Mouse (Mus musculus) intestine, postnatal 0 days (tissue): ENCODE results near the gene Vps50. TPM values are rescaled to one million over a fixed set of nuclear protein-coding genes. Genes with fewer than 3 reads are reported as not detected.

ENCODE experiments used
- ATAC-seq: fragments of 200-750 bp; cut with Nextera tagmentation; 2 replicates; pipeline ENCODE4 v1.8.0; 2017; ENCODE audit warnings: mild to moderate bottlenecking, moderate TSS enrichment, moderate library complexity
- H3K27ac ChIP-seq: fragments of 300-500 bp; sonication (generic); 2 replicates; pipeline ENCODE4 v1.5.1; 2014; ENCODE audit warnings: mild to moderate bottlenecking, low read depth, low read length, moderate library complexity
- H3K27me3 ChIP-seq: fragments of 300-500 bp; sonication (generic); replicated peaks from 2 replicates; pipeline ENCODE4 v1.6.1; 2014; ENCODE audit warnings: low read length, mixed read lengths; ENCODE audit not compliant: control insufficient read depth, insufficient read depth
- H3K36me3 ChIP-seq: fragments of 300-500 bp; sonication (generic); 2 replicates; pipeline ENCODE4 v1.6.1; 2014; ENCODE audit warnings: mild to moderate bottlenecking, moderate library complexity; ENCODE audit not compliant: control insufficient read depth, insufficient read depth
- H3K4me1 ChIP-seq: fragments of 300-500 bp; sonication (generic); replicated peaks from 2 replicates; pipeline ENCODE4 v1.6.1; 2014; ENCODE audit warnings: antibody characterized with exemption, low read length, mixed read lengths; ENCODE audit not compliant: control insufficient read depth, insufficient read depth
- H3K4me2 ChIP-seq: fragments of 300-500 bp; sonication (generic); replicated peaks from 2 replicates; pipeline ENCODE4 v1.6.1; 2014; ENCODE audit warnings: low read depth, mild to moderate bottlenecking, moderate library complexity
- H3K4me3 ChIP-seq: fragments of 300-500 bp; sonication (generic); 2 replicates; pipeline ENCODE4 v1.5.1; 2014; ENCODE audit warnings: low read depth, low read length
- H3K9ac ChIP-seq: fragments of 300-500 bp; sonication (generic); 2 replicates; pipeline ENCODE4 v1.6.1; 2014; ENCODE audit warnings: mild to moderate bottlenecking, low read depth, low read length
- H3K9me3 ChIP-seq: fragments of 300-500 bp; sonication (generic); 2 replicates; pipeline ENCODE4 v1.6.1; 2016; ENCODE audit warnings: mixed run types; ENCODE audit not compliant: control insufficient read depth
- CTCF ChIP-seq: sonication (generic); IDR thresholded peaks from 2 replicates; pipeline ENCODE4 v1.5.1; 2016; ENCODE audit warnings: low read depth, mild to moderate bottlenecking, control low read depth, antibody characterized with exemption, moderate library complexity
- WGBS: fragments of 180-500 bp; shearing (Covaris S2); extraction: QIAGEN DNeasy Blood & Tissue Kit; methylation state at CpG from one replicate; pipeline ENCODE4 v1.1.7; 2014; 5-methylcytosine and 5-hydroxymethylcytosine counted together
- polyA plus RNA-seq: library from polyadenylated mRNA; unstranded; fragments of >200 nt; fragmentation: Nextera tagmentation; extraction: Ambion mirVana; gene quantifications from 2 replicates; pipeline ENCODE4 v1.2.1, GENCODE M21; 2015

Vps50 gene
- polyA plus RNA-seq, 1 experiment from 2014 or later = 19.9 TPM

GRCm38 (mm10) chr6:3470706-3471105, 27.5 kb upstream of the Vps50 start:
- no peak overlapping the region for H3K4me3 ChIP-seq
- peak; percentile 65 for ATAC-seq
- 19% methylated on average over 2 of the region's 2 CpGs for WGBS
- no peaks in the 10 kb centered on the region for H3K4me1 ChIP-seq
- H3K36me3 ChIP-seq = no peaks in the 10 kb centered on the region
- H3K27me3 ChIP-seq = no peaks in the 10 kb centered on the region
- H3K9me3 ChIP-seq = no peaks in the 10 kb centered on the region
- no peak for TF ChIP-seq CTCF
- H3K27ac ChIP-seq = no peak overlapping the region
- no peak overlapping the region for H3K4me2 ChIP-seq
- no peak overlapping the region for H3K9ac ChIP-seq

- H3K27ac ChIP-seq = no peak overlapping the region
- H3K4me3 ChIP-seq = no peak overlapping the region
- H3K4me1 ChIP-seq = no peaks in the 10 kb centered on the region
- 26% methylated on average over 2 of the region's 2 CpGs for WGBS
- TF ChIP-seq CTCF = no peak
- no peaks in the 10 kb centered on the region for H3K36me3 ChIP-seq
- H3K9me3 ChIP-seq = no peaks in the 10 kb centered on the region
- H3K9ac ChIP-seq = no peak overlapping the region
- no peak for ATAC-seq
- H3K27me3 ChIP-seq = no peaks in the 10 kb centered on the region
- no peak overlapping the region for H3K4me2 ChIP-seq
These were observed 21.9 kb upstream of the Vps50 start for GRCm38 (mm10) chr6:3476299-3476698.

- H3K9me3 ChIP-seq = no peaks in the 10 kb centered on the region
- no peak overlapping the region for H3K4me3 ChIP-seq
- no peak overlapping the region for H3K4me2 ChIP-seq
- no peak overlapping the region for H3K9ac ChIP-seq
- ATAC-seq = peak; percentile 38; the same call in 1 of the 2 replicates
- H3K27me3 ChIP-seq = no peaks in the 10 kb centered on the region
- H3K27ac ChIP-seq = no peak overlapping the region
- no peaks in the 10 kb centered on the region for H3K36me3 ChIP-seq
- no peak for TF ChIP-seq CTCF
- 28% methylated on average over 5 of the region's 5 CpGs for WGBS
- H3K4me1 ChIP-seq = no peaks in the 10 kb centered on the region
These were observed 18.3 kb upstream of the Vps50 start for GRCm38 (mm10) chr6:3479853-3480252.

GRCm38 (mm10) chr6:3481705-3482104, 16.5 kb upstream of the Vps50 start:
- no peaks in the 10 kb centered on the region for H3K4me1 ChIP-seq
- no peak for TF ChIP-seq CTCF
- no peaks in the 10 kb centered on the region for H3K36me3 ChIP-seq
- no peak overlapping the region for H3K4me3 ChIP-seq
- no peak overlapping the region for H3K4me2 ChIP-seq
- H3K9me3 ChIP-seq = no peaks in the 10 kb centered on the region
- 63% methylated on average over 3 of the region's 3 CpGs for WGBS
- H3K9ac ChIP-seq = no peak overlapping the region
- no peaks in the 10 kb centered on the region for H3K27me3 ChIP-seq
- H3K27ac ChIP-seq = no peak overlapping the region
- ATAC-seq = no peak

- H3K27me3 ChIP-seq = no peaks in the 10 kb centered on the region
- H3K4me3 ChIP-seq = no peak overlapping the region
- H3K9ac ChIP-seq = no peak overlapping the region
- no peaks in the 10 kb centered on the region for H3K36me3 ChIP-seq
- H3K27ac ChIP-seq = no peak overlapping the region
- 70% methylated on average over 3 of the region's 3 CpGs for WGBS
- TF ChIP-seq CTCF = no peak
- no peaks in the 10 kb centered on the region for H3K4me1 ChIP-seq
- no peak for ATAC-seq
- H3K9me3 ChIP-seq = no peaks in the 10 kb centered on the region
- no peak overlapping the region for H3K4me2 ChIP-seq
These were observed 13.0 kb upstream of the Vps50 start for GRCm38 (mm10) chr6:3485133-3485532.

GRCm38 (mm10) chr6:3487355-3487754, 10.8 kb upstream of the Vps50 start:
- no peak for TF ChIP-seq CTCF
- no peak overlapping the region for H3K4me3 ChIP-seq
- H3K27me3 ChIP-seq = no peaks in the 10 kb centered on the region
- no peaks in the 10 kb centered on the region for H3K9me3 ChIP-seq
- H3K36me3 ChIP-seq = no peaks in the 10 kb centered on the region
- no peak overlapping the region for H3K9ac ChIP-seq
- H3K4me2 ChIP-seq = no peak overlapping the region
- WGBS = 56% methylated on average over 1 of the region's 1 CpGs
- no peak for ATAC-seq
- no peak overlapping the region for H3K27ac ChIP-seq
- no peaks in the 10 kb centered on the region for H3K4me1 ChIP-seq

GRCm38 (mm10) chr6:3494285-3494684, 3.9 kb upstream of the Vps50 start:
- no peak for TF ChIP-seq CTCF
- ATAC-seq = no peak
- WGBS = 56% methylated on average over 5 of the region's 5 CpGs
- Histone ChIP-seq H3K4me1 (no peaks in the 10 kb centered on the region), H3K36me3 (no peaks in the 10 kb centered on the region), H3K9ac (no peak overlapping the region), H3K9me3 (no peaks in the 10 kb centered on the region), H3K27ac (no peak overlapping the region), H3K4me2 (no peak overlapping the region), H3K4me3 (no peak overlapping the region), H3K27me3 (0 out of 2 replicates have a peak, but pooled peaks cover 2% of the 10 kb centered on the region)
